Mouse (Mus musculus) liver, embryonic 13.5 days (tissue): ENCODE measurements around the gene Med19. TPM values are rescaled to one million over a fixed set of nuclear protein-coding genes. Genes with fewer than 3 reads are reported as not detected.
A peak's percentile ranks its signal among the peaks of the same experiment; 100 is the strongest.

Experiments
- ATAC-seq: fragments of 200-750 bp; cut with Nextera tagmentation; 2 replicates; pipeline ENCODE4 v1.8.0; 2017; ENCODE audit warnings: low read depth, mild to moderate bottlenecking, moderate number of reproducible peaks, moderate library complexity
- DNase-seq: peaks from one replicate; pipeline ENCODE4 v3.0.0; 2022
- H3K27ac ChIP-seq: fragments of 300-500 bp; sonication (generic); 2 replicates; pipeline ENCODE4 v1.5.1; 2015; ENCODE audit warnings: moderate library complexity, mild to moderate bottlenecking, inconsistent platforms
- H3K27me3 ChIP-seq: fragments of 300-500 bp; sonication (generic); 2 replicates; pipeline ENCODE4 v1.6.1; 2015; ENCODE audit warnings: mild to moderate bottlenecking, inconsistent platforms
- H3K36me3 ChIP-seq: fragments of 300-500 bp; sonication (generic); 2 replicates; pipeline ENCODE4 v1.6.1; 2015; ENCODE audit warnings: mild to moderate bottlenecking, inconsistent platforms
- H3K4me1 ChIP-seq: fragments of 300-500 bp; sonication (generic); replicated peaks from 2 replicates; pipeline ENCODE4 v1.6.1; 2015; ENCODE audit warnings: inconsistent platforms
- H3K4me2 ChIP-seq: fragments of 300-500 bp; sonication (generic); 2 replicates; pipeline ENCODE4 v1.6.1; 2015; ENCODE audit warnings: inconsistent platforms, mild to moderate bottlenecking, moderate library complexity
- H3K4me3 ChIP-seq: fragments of 300-500 bp; sonication (generic); replicated peaks from 2 replicates; pipeline ENCODE4 v1.5.1; 2015; ENCODE audit warnings: mild to moderate bottlenecking, inconsistent platforms
- H3K9ac ChIP-seq: fragments of 300-500 bp; sonication (generic); 2 replicates; pipeline ENCODE4 v1.6.1; 2015; ENCODE audit warnings: mild to moderate bottlenecking, inconsistent platforms
- H3K9me3 ChIP-seq: fragments of 300-500 bp; sonication (generic); replicated peaks from 2 replicates; pipeline ENCODE4 v1.6.1; 2016; ENCODE audit warnings: inconsistent platforms
- WGBS: fragments of 180-500 bp; shearing (Covaris S2); methylation state at CpG from one replicate; pipeline ENCODE4 v1.1.7; 2015; ENCODE audit not compliant: insufficient replicate concordance; 5-methylcytosine and 5-hydroxymethylcytosine counted together
- polyA plus RNA-seq: library from polyadenylated mRNA; unstranded; fragments of >200 nt; fragmentation: Nextera tagmentation; extraction: Ambion mirVana; gene quantifications from 2 replicates; pipeline ENCODE4 v1.2.1, GENCODE M21; 2015

The Med19 gene
- polyA plus RNA-seq, 1 experiment from 2014 or later: 22.8 TPM

DNA sequence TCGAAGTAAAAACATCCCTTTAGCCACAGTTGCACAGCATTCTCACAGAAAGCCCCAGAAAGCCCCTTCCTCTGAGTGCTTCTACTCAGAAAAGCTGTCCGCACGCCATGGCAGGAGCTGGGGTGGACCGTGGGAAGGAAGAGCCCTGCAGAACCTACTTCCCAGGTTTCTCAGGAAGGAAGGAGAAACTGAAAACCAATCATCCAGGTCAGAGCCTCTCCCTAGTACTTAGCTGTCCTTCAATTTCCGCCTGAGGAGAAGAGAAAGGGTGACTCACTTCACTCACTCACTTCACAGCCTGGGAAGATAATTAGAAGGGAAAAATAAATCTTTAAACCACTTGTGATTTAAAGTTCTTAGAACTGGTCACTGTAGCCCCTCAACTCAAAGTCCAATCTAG lies 26.1 kb downstream of the Med19 start:
- no peak for DNase-seq
- no peak overlapping the region for H3K27ac ChIP-seq
- peaks cover 84% of the 10 kb centered on the region for H3K36me3 ChIP-seq
- no peaks in the 10 kb centered on the region for H3K27me3 ChIP-seq
- H3K4me2 ChIP-seq: no peak overlapping the region
- WGBS: 65% methylated on average over 5 of the region's 5 CpGs
- no peak overlapping the region for H3K9ac ChIP-seq
- ATAC-seq: no peak
- no peaks in the 10 kb centered on the region for H3K9me3 ChIP-seq
- no peak overlapping the region for H3K4me3 ChIP-seq
- H3K4me1 ChIP-seq: peaks cover 47% of the 10 kb centered on the region

- ATAC-seq: 0 out of 2 replicates have a peak, but pooled peaks have one; percentile 47
- H3K4me1 ChIP-seq: peaks cover 54% of the 10 kb centered on the region
- no peak overlapping the region for H3K4me3 ChIP-seq
- no peaks in the 10 kb centered on the region for H3K27me3 ChIP-seq
- no peak overlapping the region for H3K27ac ChIP-seq
- no peak for DNase-seq
- H3K36me3 ChIP-seq: peaks cover 83% of the 10 kb centered on the region
- no peak overlapping the region for H3K4me2 ChIP-seq
- no peaks in the 10 kb centered on the region for H3K9me3 ChIP-seq
- 73% methylated on average over 1 of the region's 1 CpGs for WGBS
- H3K9ac ChIP-seq: no peak overlapping the region
Measured at GRCm38 (mm10) chr2:84705295-84705694, 27.1 kb downstream of the Med19 start.

- peaks cover 66% of the 10 kb centered on the region for H3K4me1 ChIP-seq
- no peak overlapping the region for H3K4me2 ChIP-seq
- H3K9ac ChIP-seq: no peak overlapping the region
- no peaks in the 10 kb centered on the region for H3K9me3 ChIP-seq
- DNase-seq (no peak), ATAC-seq (no peak)
- no peak overlapping the region; the same call in 1 of the 2 replicates for H3K27ac ChIP-seq
- whole genome bisulfite sequencing: 85% methylated on average over 1 of the region's 1 CpGs
- peaks cover 81% of the 10 kb centered on the region for H3K36me3 ChIP-seq
- H3K27me3 ChIP-seq: no peaks in the 10 kb centered on the region
- H3K4me3 ChIP-seq: no peak overlapping the region
Measured at GRCm38 (mm10) chr2:84707523-84707922, 29.3 kb downstream of the Med19 start.

DNA sequence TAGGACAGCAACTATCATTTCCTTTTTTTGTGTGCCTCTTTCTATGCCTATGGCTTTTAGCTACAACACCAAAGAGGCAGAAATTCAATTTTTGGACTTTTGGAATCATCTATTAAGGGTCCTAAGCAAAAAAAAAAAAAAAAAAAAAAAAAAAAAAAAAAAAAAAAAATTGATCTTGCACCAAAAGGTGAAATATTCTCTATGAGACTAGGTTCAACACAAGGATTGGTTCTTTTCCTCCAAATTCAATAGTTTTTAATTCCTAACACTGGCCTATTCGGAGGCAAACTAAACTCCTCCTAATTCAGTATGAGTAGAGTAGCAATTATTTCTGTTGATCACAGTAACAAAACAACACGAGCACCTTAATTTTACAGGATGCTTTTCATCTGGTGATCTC lies 33.7 kb downstream of the Med19 start:
- DNase-seq: no peak
- no peaks in the 10 kb centered on the region for H3K9me3 ChIP-seq
- no peak overlapping the region for H3K27ac ChIP-seq
- ATAC-seq: no peak
- 0 out of 2 replicates have a peak overlapping the region, but pooled peaks have one; percentile 75 for H3K4me2 ChIP-seq
- H3K27me3 ChIP-seq: no peaks in the 10 kb centered on the region
- H3K4me3 ChIP-seq: no peak overlapping the region
- peaks cover 56% of the 10 kb centered on the region for H3K4me1 ChIP-seq
- H3K36me3 ChIP-seq: peaks cover 47% of the 10 kb centered on the region
- no peak overlapping the region for H3K9ac ChIP-seq
- WGBS: 85% methylated on average over 2 of the region's 2 CpGs

DNA sequence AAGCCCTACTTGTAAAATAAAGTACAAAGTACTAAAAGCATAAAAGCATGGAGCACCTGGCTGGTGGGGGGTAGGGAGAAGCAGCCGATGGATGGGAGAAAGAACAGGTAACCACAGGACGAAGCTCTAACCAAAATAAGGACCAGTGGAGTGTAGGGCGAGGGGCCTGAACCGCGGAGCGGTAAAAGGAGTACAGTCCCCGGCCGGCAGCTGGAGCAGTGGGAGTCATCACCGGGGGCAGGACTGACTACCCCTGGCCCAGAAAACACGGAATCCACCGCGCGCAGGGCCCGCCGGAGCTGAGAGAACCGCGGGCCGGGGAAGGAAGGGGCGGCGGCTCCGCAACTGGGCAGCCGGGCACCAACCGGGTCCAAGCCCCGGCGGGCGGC lies 36.2 kb downstream of the Med19 start:
- H3K36me3 ChIP-seq: peaks cover 22% of the 10 kb centered on the region
- ATAC-seq (no peak), DNase-seq (no peak)
- H3K4me2 ChIP-seq: peak overlapping the region; percentile 75
- under 1% methylated on average over 26 of the region's 26 CpGs for WGBS
- H3K27ac ChIP-seq: peak overlapping the region; percentile 98
- H3K9me3 ChIP-seq: no peaks in the 10 kb centered on the region
- peaks cover 49% of the 10 kb centered on the region for H3K4me1 ChIP-seq
- peak overlapping the region; percentile 82 for H3K4me3 ChIP-seq
- no peaks in the 10 kb centered on the region for H3K27me3 ChIP-seq
- H3K9ac ChIP-seq: peak overlapping the region; percentile 98

GRCm38 (mm10) chr2:84714811-84715561 lies 36.8 kb downstream of the Med19 start, which contains the start of gene Zdhhc5:
Gene Zdhhc5 (minus strand): TSS chr2:84715180.
- peak; percentile 89 for ATAC-seq
- H3K9me3 ChIP-seq: no peaks in the 10 kb centered on the region
- H3K27ac ChIP-seq: peak within 1 kb of the TSS; percentile 98
- H3K9ac ChIP-seq: peak within 1 kb of the TSS; percentile 98
- peak within 1 kb of the TSS; percentile 82 for H3K4me3 ChIP-seq
- H3K36me3 ChIP-seq: peaks cover 17% of the 10 kb centered on the region
- under 1% methylated on average over 86 of the region's 107 CpGs for WGBS
- peaks cover 47% of the 10 kb centered on the region for H3K4me1 ChIP-seq
- H3K4me2 ChIP-seq: peak within 1 kb of the TSS; percentile 84
- DNase-seq: peak; percentile 98
- H3K27me3 ChIP-seq: no peaks in the 10 kb centered on the region

DNA sequence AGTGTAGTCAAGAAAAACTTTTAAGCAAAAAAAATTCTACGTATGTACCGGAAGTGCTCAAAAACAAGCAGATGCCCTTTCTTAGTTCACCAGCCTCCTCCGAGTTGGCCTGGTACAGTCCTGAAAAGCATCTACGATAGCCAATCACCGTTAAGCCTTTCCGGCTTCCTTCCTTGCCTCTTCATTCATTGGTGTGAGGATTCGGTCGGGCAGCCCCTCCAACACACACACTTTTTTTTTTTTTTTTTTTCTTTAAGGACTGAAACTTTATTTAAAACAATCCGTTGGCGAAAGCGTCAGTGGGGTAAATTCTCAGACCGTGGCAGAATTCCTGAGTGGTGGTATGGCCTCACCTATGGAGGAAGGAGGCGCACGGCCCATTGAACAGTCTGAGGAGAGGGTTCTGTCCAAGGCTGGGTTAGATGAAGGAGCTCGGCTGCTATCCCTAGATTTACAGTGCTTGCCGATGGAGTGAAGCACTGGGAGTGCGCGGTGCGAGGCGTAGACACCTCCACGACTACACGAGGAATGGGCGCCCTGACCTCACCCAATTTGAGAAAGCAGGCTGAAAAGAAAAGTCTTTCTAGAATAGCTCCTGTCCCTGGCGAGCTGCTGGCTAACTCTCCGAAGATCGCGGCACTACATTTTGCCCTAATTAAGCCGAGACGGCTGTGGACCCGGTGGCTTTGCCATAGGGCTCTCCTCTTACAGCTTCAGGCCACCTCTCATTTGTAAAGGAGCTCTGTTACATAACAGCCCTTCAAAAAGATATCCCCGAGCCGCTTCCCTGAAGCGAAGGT lies 37.6 kb downstream of the Med19 start:
- H3K36me3 ChIP-seq: peaks cover 16% of the 10 kb centered on the region
- H3K9ac ChIP-seq: peak overlapping the region; percentile 98
- peak overlapping the region; percentile 84 for H3K4me2 ChIP-seq
- H3K4me1 ChIP-seq: peaks cover 40% of the 10 kb centered on the region
- H3K27me3 ChIP-seq: no peaks in the 10 kb centered on the region
- H3K4me3 ChIP-seq: peak overlapping the region; percentile 82
- WGBS: under 1% methylated on average over 33 of the region's 33 CpGs
- DNase-seq (no peak), ATAC-seq (peak; percentile 86)
- peak overlapping the region; percentile 98 for H3K27ac ChIP-seq
- no peaks in the 10 kb centered on the region for H3K9me3 ChIP-seq

GRCm38 (mm10) chr2:84716423-84717355 lies 38.5 kb downstream of the Med19 start:
- ATAC-seq: no peak

DNA sequence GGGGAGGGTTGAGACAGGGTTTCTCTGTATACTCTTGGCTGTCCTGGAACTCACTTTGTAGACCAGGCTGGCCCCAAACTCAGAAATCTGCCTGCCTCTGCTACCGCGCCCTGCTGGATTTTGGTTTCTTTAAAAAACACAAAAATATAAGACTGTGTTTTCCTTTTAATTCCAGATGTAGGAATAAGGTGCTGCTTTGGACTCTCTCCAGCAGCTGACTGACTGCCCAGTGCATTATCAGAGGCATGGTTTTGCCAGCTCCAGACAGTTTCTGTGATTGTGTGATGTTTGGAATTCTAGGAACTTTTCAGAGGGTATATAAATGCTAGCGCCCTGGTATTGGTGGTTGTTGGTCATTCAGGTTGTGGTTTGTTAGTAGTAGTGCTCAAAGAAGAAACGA lies 39.2 kb downstream of the Med19 start:
- H3K4me3 ChIP-seq: 0 out of 2 replicates have a peak overlapping the region, but pooled peaks have one; percentile 8
- no peaks in the 10 kb centered on the region for H3K27me3 ChIP-seq
- peaks cover 24% of the 10 kb centered on the region for H3K36me3 ChIP-seq
- H3K9ac ChIP-seq: peak overlapping the region; percentile 98; the same call in 1 of the 2 replicates
- ATAC-seq (no peak), DNase-seq (no peak)
- H3K4me2 ChIP-seq: peak overlapping the region; percentile 84
- H3K27ac ChIP-seq: peak overlapping the region; percentile 98
- 90% methylated on average over 4 of the region's 4 CpGs for WGBS
- no peaks in the 10 kb centered on the region for H3K9me3 ChIP-seq
- H3K4me1 ChIP-seq: peaks cover 51% of the 10 kb centered on the region

More at GRCm38 (mm10) chr2:84716423-84717355, 38.5 kb downstream of the Med19 start:
- no peak for DNase-seq
- peak overlapping the region; percentile 82 for H3K4me3 ChIP-seq
- no peaks in the 10 kb centered on the region for H3K27me3 ChIP-seq
- H3K9me3 ChIP-seq: no peaks in the 10 kb centered on the region
- WGBS: 16% methylated on average over 9 of the region's 9 CpGs
- H3K4me2 ChIP-seq: peak overlapping the region; percentile 84
- H3K27ac ChIP-seq: peak overlapping the region; percentile 98
- peaks cover 19% of the 10 kb centered on the region for H3K36me3 ChIP-seq
- H3K9ac ChIP-seq: peak overlapping the region; percentile 98
- H3K4me1 ChIP-seq: peaks cover 49% of the 10 kb centered on the region

- H3K36me3 ChIP-seq: peaks cover 54% of the 10 kb centered on the region
Measured at GRCm38 (mm10) chr2:84720718-84721117, 42.5 kb downstream of the Med19 start.

More at GRCm38 (mm10) chr2:84720718-84721117, 42.5 kb downstream of the Med19 start:
- no peak overlapping the region for H3K4me3 ChIP-seq
- H3K4me2 ChIP-seq: no peak overlapping the region
- ATAC-seq (no peak), DNase-seq (no peak)
- H3K27ac ChIP-seq: peak overlapping the region; percentile 64; the same call in 1 of the 2 replicates
- H3K9ac ChIP-seq: no peak overlapping the region
- WGBS: 93% methylated on average over 2 of the region's 2 CpGs
- no peaks in the 10 kb centered on the region for H3K9me3 ChIP-seq
- H3K4me1 ChIP-seq: peaks cover 60% of the 10 kb centered on the region
- no peaks in the 10 kb centered on the region for H3K27me3 ChIP-seq
